In the genomic region with DNA sequence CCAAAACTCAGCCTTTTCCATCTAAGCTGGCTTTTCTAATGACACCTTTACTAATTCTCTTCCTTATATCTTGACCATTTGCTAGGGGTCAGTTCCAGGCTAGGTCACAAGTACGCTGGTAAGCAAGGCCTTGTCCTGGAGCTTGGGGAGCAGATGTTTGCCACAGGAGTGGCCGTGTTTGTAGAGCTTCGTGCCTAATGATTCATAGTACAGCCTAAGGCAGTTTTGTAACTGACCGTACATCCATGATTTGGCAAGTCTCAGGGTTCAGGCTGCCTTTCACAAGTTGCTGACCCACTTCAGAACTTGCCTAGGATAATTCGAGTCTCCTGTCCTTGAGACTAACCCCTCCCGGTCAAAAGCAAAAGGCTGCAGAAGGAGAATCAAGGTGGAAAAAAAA, we compare ENCODE assay signal across 16 mouse cellular contexts. TPM values are rescaled to one million over a fixed set of nuclear protein-coding genes. Genes with fewer than 3 reads are reported as not detected.
DNase-seq lines count a peak whose midpoint lies in the region; ATAC-seq and TF ChIP-seq lines count a peak whose summit lies in the region.
"Had no signal": no experiment of that assay in that cellular context is flagged by ENCODE, and none has a peak within 500 bp of the region (broad histone marks: within the 10 kb centered on the region; RNA-seq: fewer than 3 reads in every experiment).

No protein-coding gene starts in this region.

- H3K4me3 ChIP-seq in kidney, embryonic 16.5 days (ENCODE audit: low read length), result no peak overlapping the region
- no peak overlapping the region for H3K4me3 ChIP-seq in ES-Bruce4 (ENCODE audit: low read depth, low read length)
- no peak overlapping the region for H3K4me3 ChIP-seq in midbrain, embryonic 10.5 days
- H3K4me3 ChIP-seq: embryonic facial prominence, embryonic 10.5 days; forebrain, embryonic 10.5 days; hindbrain, embryonic 12.5 days; left cerebral cortex, adult 2 months had no signal

- no peak overlapping the region for H3K4me2 ChIP-seq in kidney, embryonic 16.5 days (replicated peaks; ENCODE audit: low read depth, low read length)
- H3K4me2 ChIP-seq: hindbrain, embryonic 12.5 days; midbrain, embryonic 11.5 days had no signal

- peaks cover 5% of the 10 kb centered on the region; the same call in 1 of the 2 replicates for H3K4me1 ChIP-seq in kidney, embryonic 16.5 days (ENCODE audit: insufficient read depth, low read length)
- H3K4me1 ChIP-seq in ES-Bruce4 (ENCODE audit: control insufficient read depth, insufficient read depth, low read length), result peaks cover 3% of the 10 kb centered on the region
- peaks cover 10% of the 10 kb centered on the region; the same call in 1 of the 2 replicates for H3K4me1 ChIP-seq in midbrain, embryonic 10.5 days
- H3K4me1 ChIP-seq: hindbrain, embryonic 12.5 days had no signal

- no peaks in the 10 kb centered on the region for H3K36me3 ChIP-seq in kidney, embryonic 16.5 days (ENCODE audit: insufficient read depth, low read length)
- H3K36me3 ChIP-seq in ES-Bruce4 (ENCODE audit: control insufficient read depth, insufficient read depth, low read length, poor library complexity, severe bottlenecking), result no peaks in the 10 kb centered on the region
- H3K36me3 ChIP-seq in midbrain, embryonic 10.5 days, result no peaks in the 10 kb centered on the region
- H3K36me3 ChIP-seq: embryonic facial prominence, embryonic 10.5 days; forebrain, embryonic 10.5 days; hindbrain, embryonic 12.5 days had no signal

- no peak for ATAC-seq in kidney, embryonic 16.5 days (ENCODE audit: low FRiP score, low TSS enrichment)
- ATAC-seq in megakaryocyte, adult 5-6 weeks (ENCODE audit: poor library complexity, severe bottlenecking), result no peak
- ATAC-seq: intestine, embryonic 16.5 days had no signal

- H3K27ac ChIP-seq in kidney, embryonic 16.5 days (ENCODE audit: low read length), result no peak overlapping the region
- peak overlapping the region; percentile 94 for H3K27ac ChIP-seq in ES-Bruce4 (ENCODE audit: insufficient read depth, low read length)
- no peak overlapping the region for H3K27ac ChIP-seq in midbrain, embryonic 10.5 days (replicated peaks)
- H3K27ac ChIP-seq: embryonic facial prominence, embryonic 10.5 days; forebrain, embryonic 10.5 days; hindbrain, embryonic 12.5 days; left cerebral cortex, adult 2 months had no signal

- H3K9ac ChIP-seq in kidney, embryonic 16.5 days (replicated peaks; ENCODE audit: low read length), result no peak overlapping the region
- peak overlapping the region; percentile 6; the same call in 1 of the 2 replicates for H3K9ac ChIP-seq in ES-Bruce4 (ENCODE audit: low read depth, poor library complexity, severe bottlenecking)
- H3K9ac ChIP-seq: hindbrain, embryonic 12.5 days had no signal

- H3K27me3 ChIP-seq in kidney, embryonic 16.5 days (ENCODE audit: insufficient read depth, low read length), result no peaks in the 10 kb centered on the region
- no peaks in the 10 kb centered on the region for H3K27me3 ChIP-seq in ES-Bruce4 (ENCODE audit: control insufficient read depth, insufficient read depth, low read length, poor library complexity, severe bottlenecking)
- H3K27me3 ChIP-seq in midbrain, embryonic 10.5 days (ENCODE audit: low read depth, poor library complexity, severe bottlenecking), result no peaks in the 10 kb centered on the region
- H3K27me3 ChIP-seq: CH12.LX; hindbrain, embryonic 12.5 days had no signal

- 0 out of 2 replicates have a peak, but pooled peaks have one; percentile 43 for TF ChIP-seq EP300 in ES-Bruce4 (IDR thresholded peaks at IDR 0.05; ENCODE audit: insufficient read depth, low read depth, low read length)

- H3K9me3 ChIP-seq in kidney, embryonic 16.5 days (ENCODE audit: low read length), result no peaks in the 10 kb centered on the region
- no peaks in the 10 kb centered on the region for H3K9me3 ChIP-seq in ES-Bruce4 (replicated peaks; ENCODE audit: control insufficient read depth, insufficient read depth, low read length, poor library complexity, severe bottlenecking)
- no peaks in the 10 kb centered on the region for H3K9me3 ChIP-seq in midbrain, embryonic 10.5 days (replicated peaks)
- H3K9me3 ChIP-seq: embryonic facial prominence, embryonic 10.5 days; forebrain, embryonic 10.5 days; hindbrain, embryonic 12.5 days had no signal

- peak; percentile 39 to 43 for DNase-seq in kidney, adult 8-10 months
- peak; percentile 84 for DNase-seq in fat pad, adult 2 months (ENCODE audit: extremely low read depth, low read depth, low spot score)
- peak; percentile 48 for DNase-seq in lung, postnatal 36 days
- DNase-seq in midbrain, embryonic 10.5 days (ENCODE audit: low spot score), result no peak
- DNase-seq: cerebellum, adult 9-11 months; right cerebral cortex, postnatal 25 days had no signal

- 35% methylated on average over 6 of the region's 6 CpGs for WGBS in kidney, embryonic 16.5 days
- 82% methylated on average over 6 of the region's 6 CpGs for whole genome bisulfite sequencing in midbrain, embryonic 10.5 days

- TF ChIP-seq POLR2A in ES-Bruce4 (IDR thresholded peaks at IDR 0.05; ENCODE audit: insufficient read depth, low read length), result no peak

- no peak for TF ChIP-seq CTCF in ES-Bruce4 (IDR thresholded peaks at IDR 0.05; ENCODE audit: low read depth, low read length)

RNA-seq across cellular contexts. Expression of gene Ptprk, which starts 12.7 kb away (rescaled TPM):
- 34.7 and 41.4 TPM in 2 replicates for polyA plus RNA-seq in kidney, embryonic 16.5 days (2015; fragmentation: Nextera tagmentation; extraction: Ambion mirVana)
- polyA plus RNA-seq in ES-Bruce4 (2011; ENCODE audit: insufficient read depth, insufficient read length, low read depth, missing spikeins), result 48.9 and 52.5 TPM in 2 replicates
- polyA plus RNA-seq in midbrain, embryonic 10.5 days (2016; fragmentation: Nextera tagmentation; extraction: Ambion mirVana), result 29.3 and 29.6 TPM in 2 replicates
- total RNA-seq in megakaryocyte, adult 5-6 weeks (2015), result 0.25 TPM in 1 of 2 replicates, not detected in the other
- not detected in 2 replicates for total RNA-seq in megakaryocyte, adult 5-6 weeks (2017)
- total RNA-seq: CH12.LX had no signal
